Mouse (Mus musculus) inflammation-experienced regulatory T-cells, adult 16 weeks (primary cell): ENCODE results near the gene 9930021J03Rik. TPM values are rescaled to one million over a fixed set of nuclear protein-coding genes. Genes with fewer than 3 reads are reported as not detected.

Source experiments
- polyA plus RNA-seq: library from polyadenylated mRNA; unstranded; fragments of 100-300 nt; shearing (Covaris generic); gene quantifications from one replicate; pipeline ENCODE4 v1.2.1, GENCODE M21; 2017

9930021J03Rik gene
- polyA plus RNA-seq = 5.6 TPM

GRCm38 (mm10) chr19:29805917-29806785 lies at the start of gene 9930021J03Rik:
TSS of gene 9930021J03Rik (minus strand) at chr19:29805989.

DNA sequence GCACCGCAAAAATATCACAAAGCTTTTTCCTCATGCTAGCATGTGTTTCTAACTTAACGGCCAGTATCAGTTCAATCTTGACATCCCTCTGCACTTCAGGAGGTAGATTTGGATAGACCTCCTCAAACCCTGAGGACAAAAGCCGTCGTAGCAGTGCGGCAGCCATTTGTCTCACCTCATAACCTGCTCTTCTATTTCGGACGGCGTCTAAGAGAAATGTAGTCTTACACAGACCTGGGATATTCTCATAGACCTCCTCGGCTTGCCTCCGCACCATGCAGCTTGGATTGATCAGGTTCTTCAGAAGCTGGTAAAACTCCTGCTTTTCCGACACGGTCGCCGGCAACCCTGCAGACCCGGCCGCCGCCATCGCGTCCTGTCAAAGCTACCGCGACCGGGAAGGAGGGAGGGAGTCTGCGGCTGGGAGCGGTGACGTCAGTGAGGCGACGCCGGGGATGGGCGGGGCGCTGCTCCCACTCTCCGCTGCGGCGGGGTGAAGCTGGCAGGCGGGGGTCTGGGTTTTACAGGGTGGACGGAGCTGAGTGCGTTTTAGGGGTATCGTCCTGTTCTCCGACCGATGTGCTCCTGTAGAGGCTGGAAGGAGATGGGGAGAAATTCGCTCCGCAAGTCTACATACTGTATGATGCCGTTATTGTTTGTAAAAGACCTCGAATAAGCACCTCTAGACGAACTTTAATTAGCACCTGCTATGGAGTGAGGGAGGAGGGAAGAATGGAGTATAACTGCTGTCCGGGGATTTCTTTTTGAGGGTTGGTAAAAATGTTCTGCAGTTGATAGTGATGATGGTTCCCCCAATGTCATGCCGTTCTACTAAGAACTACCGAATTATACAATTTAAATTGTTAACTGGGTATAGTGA lies 7.0 kb upstream of the 9930021J03Rik start, which contains the start of gene Ranbp6:
TSS of gene Ranbp6 (minus strand) at position 394 of the 880 bp plus-strand sequence.

DNA sequence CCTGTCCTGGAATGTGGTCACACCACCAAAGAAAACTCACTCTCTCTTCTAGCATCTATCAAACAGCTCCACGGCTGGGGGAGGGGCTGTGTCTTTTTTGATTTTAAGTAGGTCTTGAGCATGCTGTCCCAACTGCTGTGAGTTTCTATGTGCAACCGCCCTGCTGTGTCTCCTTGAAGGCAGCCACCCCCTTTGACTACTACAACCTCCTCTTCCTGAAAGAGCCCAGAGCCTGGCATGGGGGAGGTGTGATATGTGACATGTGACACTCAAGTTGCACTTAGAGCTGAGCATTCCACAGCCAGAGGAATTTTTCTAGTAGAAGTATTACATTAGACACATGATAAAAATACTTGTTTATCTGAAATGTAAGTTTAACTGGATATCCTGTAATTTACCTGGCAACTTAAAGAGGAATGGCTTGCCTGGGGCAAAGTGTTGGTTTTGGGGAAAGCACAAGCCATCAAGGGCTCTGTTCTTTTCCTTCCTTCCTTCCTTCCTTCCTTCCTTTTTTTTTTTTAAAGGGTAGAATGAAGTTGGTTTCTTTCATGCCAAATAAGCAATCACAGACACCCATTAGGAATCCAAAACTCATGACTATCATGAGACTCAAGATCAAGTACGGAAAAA lies 108.4 kb downstream of the 9930021J03Rik start, which contains the start of gene Mlana:
TSS of gene Mlana (plus strand) at position 580 of the 630 bp plus-strand sequence.

Other genes with a start within 250 kb of the 9930021J03Rik start
- gene Ermp1, start 157.6 kb downstream of the 9930021J03Rik start, polyA plus RNA-seq = 17.3 TPM
- gene Mlana, start 108.2 kb downstream of the 9930021J03Rik start, polyA plus RNA-seq = not detected
- gene Ranbp6, start 7.0 kb upstream of the 9930021J03Rik start, polyA plus RNA-seq = 16.1 TPM
- not detected for gene Il33, start 119.1 kb upstream of the 9930021J03Rik start, polyA plus RNA-seq
- gene Trpd52l3, start 197.8 kb upstream of the 9930021J03Rik start, polyA plus RNA-seq = not detected
- 36.1 TPM for gene Uhrf2, start 224.5 kb upstream of the 9930021J03Rik start, polyA plus RNA-seq